Mouse (Mus musculus) intestine, postnatal 0 days (tissue): ENCODE measurements around the gene Csf2rb2. TPM values are rescaled to one million over a fixed set of nuclear protein-coding genes. Genes with fewer than 3 reads are reported as not detected.

Experiments used
- ATAC-seq: fragments of 200-750 bp; cut with Nextera tagmentation; 2 replicates; pipeline ENCODE4 v1.8.0; 2017; ENCODE audit warnings: mild to moderate bottlenecking, moderate TSS enrichment, moderate library complexity
- H3K27ac ChIP-seq: fragments of 300-500 bp; sonication (generic); 2 replicates; pipeline ENCODE4 v1.5.1; 2014; ENCODE audit warnings: mild to moderate bottlenecking, low read depth, low read length, moderate library complexity
- H3K27me3 ChIP-seq: fragments of 300-500 bp; sonication (generic); replicated peaks from 2 replicates; pipeline ENCODE4 v1.6.1; 2014; ENCODE audit warnings: low read length, mixed read lengths; ENCODE audit not compliant: control insufficient read depth, insufficient read depth
- H3K36me3 ChIP-seq: fragments of 300-500 bp; sonication (generic); 2 replicates; pipeline ENCODE4 v1.6.1; 2014; ENCODE audit warnings: mild to moderate bottlenecking, moderate library complexity; ENCODE audit not compliant: control insufficient read depth, insufficient read depth
- H3K4me1 ChIP-seq: fragments of 300-500 bp; sonication (generic); replicated peaks from 2 replicates; pipeline ENCODE4 v1.6.1; 2014; ENCODE audit warnings: antibody characterized with exemption, low read length, mixed read lengths; ENCODE audit not compliant: control insufficient read depth, insufficient read depth
- H3K4me2 ChIP-seq: fragments of 300-500 bp; sonication (generic); replicated peaks from 2 replicates; pipeline ENCODE4 v1.6.1; 2014; ENCODE audit warnings: low read depth, mild to moderate bottlenecking, moderate library complexity
- H3K4me3 ChIP-seq: fragments of 300-500 bp; sonication (generic); 2 replicates; pipeline ENCODE4 v1.5.1; 2014; ENCODE audit warnings: low read depth, low read length
- H3K9ac ChIP-seq: fragments of 300-500 bp; sonication (generic); 2 replicates; pipeline ENCODE4 v1.6.1; 2014; ENCODE audit warnings: mild to moderate bottlenecking, low read depth, low read length
- H3K9me3 ChIP-seq: fragments of 300-500 bp; sonication (generic); 2 replicates; pipeline ENCODE4 v1.6.1; 2016; ENCODE audit warnings: mixed run types; ENCODE audit not compliant: control insufficient read depth
- CTCF ChIP-seq: sonication (generic); IDR thresholded peaks from 2 replicates; pipeline ENCODE4 v1.5.1; 2016; ENCODE audit warnings: low read depth, mild to moderate bottlenecking, control low read depth, antibody characterized with exemption, moderate library complexity
- whole genome bisulfite sequencing: fragments of 180-500 bp; shearing (Covaris S2); extraction: QIAGEN DNeasy Blood & Tissue Kit; methylation state at CpG from one replicate; pipeline ENCODE4 v1.1.7; 2014; 5-methylcytosine and 5-hydroxymethylcytosine counted together
- polyA plus RNA-seq: library from polyadenylated mRNA; unstranded; fragments of >200 nt; fragmentation: Nextera tagmentation; extraction: Ambion mirVana; gene quantifications from 2 replicates; pipeline ENCODE4 v1.2.1, GENCODE M21; 2015

Csf2rb2 gene
- polyA plus RNA-seq, 1 experiment from 2014 or later = 0.42 TPM

GRCm38 (mm10) chr15:78287941-78288340 lies 17.6 kb downstream of the Csf2rb2 start:
- H3K27ac ChIP-seq = no peak overlapping the region
- H3K36me3 ChIP-seq = no peaks in the 10 kb centered on the region
- H3K9ac ChIP-seq = no peak overlapping the region
- H3K4me1 ChIP-seq = no peaks in the 10 kb centered on the region
- H3K4me2 ChIP-seq = no peak overlapping the region
- TF ChIP-seq CTCF = no peak
- H3K27me3 ChIP-seq = no peaks in the 10 kb centered on the region
- 85% methylated on average over 5 of the region's 5 CpGs for WGBS
- H3K9me3 ChIP-seq = no peaks in the 10 kb centered on the region
- no peak overlapping the region for H3K4me3 ChIP-seq
- ATAC-seq = no peak

GRCm38 (mm10) chr15:78278308-78278707 lies 27.2 kb downstream of the Csf2rb2 start:
- no peaks in the 10 kb centered on the region for H3K4me1 ChIP-seq
- no peak overlapping the region for H3K9ac ChIP-seq
- WGBS = 68% methylated on average over 2 of the region's 2 CpGs
- H3K4me2 ChIP-seq = no peak overlapping the region
- H3K27ac ChIP-seq = no peak overlapping the region
- H3K27me3 ChIP-seq = no peaks in the 10 kb centered on the region
- TF ChIP-seq CTCF = no peak
- no peaks in the 10 kb centered on the region for H3K36me3 ChIP-seq
- no peak for ATAC-seq
- H3K9me3 ChIP-seq = no peaks in the 10 kb centered on the region
- H3K4me3 ChIP-seq = no peak overlapping the region

GRCm38 (mm10) chr15:78271208-78271607 lies 34.3 kb downstream of the Csf2rb2 start:
- Histone ChIP-seq H3K27ac (no peak overlapping the region), H3K36me3 (no peaks in the 10 kb centered on the region), H3K9me3 (no peaks in the 10 kb centered on the region), H3K27me3 (no peaks in the 10 kb centered on the region), H3K4me1 (no peaks in the 10 kb centered on the region), H3K4me3 (no peak overlapping the region), H3K4me2 (no peak overlapping the region), H3K9ac (no peak overlapping the region)
- ATAC-seq = no peak
- TF ChIP-seq CTCF = no peak

GRCm38 (mm10) chr15:78267865-78268264 lies 37.7 kb downstream of the Csf2rb2 start:
- no peaks in the 10 kb centered on the region for H3K27me3 ChIP-seq
- no peak overlapping the region for H3K9ac ChIP-seq
- 45% methylated on average over 4 of the region's 4 CpGs for WGBS
- H3K36me3 ChIP-seq = no peaks in the 10 kb centered on the region
- no peak for TF ChIP-seq CTCF
- no peak overlapping the region for H3K27ac ChIP-seq
- no peak overlapping the region for H3K4me3 ChIP-seq
- no peak overlapping the region for H3K4me2 ChIP-seq
- H3K9me3 ChIP-seq = no peaks in the 10 kb centered on the region
- H3K4me1 ChIP-seq = no peaks in the 10 kb centered on the region
- ATAC-seq = no peak

- Histone ChIP-seq H3K4me2 (no peak overlapping the region), H3K36me3 (no peaks in the 10 kb centered on the region), H3K27ac (no peak overlapping the region)
Observed at GRCm38 (mm10) chr15:78267441-78267840, 38.1 kb downstream of the Csf2rb2 start.

GRCm38 (mm10) chr15:78263286-78263685 lies 42.2 kb downstream of the Csf2rb2 start:
- Histone ChIP-seq H3K27ac (no peak overlapping the region), H3K36me3 (no peaks in the 10 kb centered on the region), H3K4me2 (no peak overlapping the region), H3K9ac (no peak overlapping the region), H3K4me3 (no peak overlapping the region), H3K4me1 (no peaks in the 10 kb centered on the region), H3K9me3 (no peaks in the 10 kb centered on the region), H3K27me3 (no peaks in the 10 kb centered on the region)
- WGBS = 72% methylated on average over 3 of the region's 3 CpGs
- TF ChIP-seq CTCF = no peak
- ATAC-seq = no peak

More at GRCm38 (mm10) chr15:78267441-78267840, 38.1 kb downstream of the Csf2rb2 start:
- no peaks in the 10 kb centered on the region for H3K4me1 ChIP-seq
- 78% methylated on average over 10 of the region's 10 CpGs for WGBS
- no peak overlapping the region for H3K9ac ChIP-seq
- H3K4me3 ChIP-seq = no peak overlapping the region
- no peak for ATAC-seq
- TF ChIP-seq CTCF = no peak
- no peaks in the 10 kb centered on the region for H3K9me3 ChIP-seq
- H3K27me3 ChIP-seq = no peaks in the 10 kb centered on the region

GRCm38 (mm10) chr15:78260668-78261333 lies 44.7 kb downstream of the Csf2rb2 start:
- ATAC-seq = no peak
- Histone ChIP-seq H3K9me3 (no peaks in the 10 kb centered on the region), H3K36me3 (no peaks in the 10 kb centered on the region), H3K27ac (no peak overlapping the region), H3K9ac (no peak overlapping the region), H3K4me1 (no peaks in the 10 kb centered on the region), H3K27me3 (no peaks in the 10 kb centered on the region), H3K4me2 (no peak overlapping the region), H3K4me3 (no peak overlapping the region)
- TF ChIP-seq CTCF = no peak
- WGBS = 60% methylated on average over 13 of the region's 13 CpGs
